Mouse (Mus musculus) urinary bladder, postnatal 10 days (tissue): ENCODE results near the gene Olfr875.
"Not testable (repeated sequence)": the region's sequence is repeated elsewhere in the genome, so short reads cannot be mapped to it uniquely, and the experiment has no call there.

Experiments used
- DNase-seq: peaks from one replicate; pipeline ENCODE4 v3.0.0; 2022; ENCODE audit warnings: low spot score

Gene Olfr875

DNA sequence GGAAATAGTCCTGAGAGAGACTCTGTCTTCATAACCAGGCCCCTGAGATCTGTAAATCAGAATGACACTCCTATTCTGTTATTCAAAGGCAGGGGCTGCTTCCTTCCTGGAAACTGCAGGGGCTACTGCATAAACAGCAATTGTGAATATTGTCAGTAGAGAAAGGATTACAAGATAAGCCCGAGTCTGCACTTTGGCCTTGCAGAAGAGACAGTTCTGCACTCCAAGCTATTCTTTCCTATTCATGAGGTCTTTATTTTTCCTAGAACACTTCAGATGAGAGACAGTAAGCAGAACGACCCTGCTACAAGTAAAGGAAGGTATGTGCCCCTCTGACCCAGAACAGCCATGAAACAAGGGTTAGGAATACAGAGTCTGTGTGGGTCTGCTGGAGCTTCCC is at the start of gene Olfr875:
Gene Olfr875 (plus strand): TSS at position 99 of the 400 bp plus-strand sequence.
- DNase-seq: no peak

DNA sequence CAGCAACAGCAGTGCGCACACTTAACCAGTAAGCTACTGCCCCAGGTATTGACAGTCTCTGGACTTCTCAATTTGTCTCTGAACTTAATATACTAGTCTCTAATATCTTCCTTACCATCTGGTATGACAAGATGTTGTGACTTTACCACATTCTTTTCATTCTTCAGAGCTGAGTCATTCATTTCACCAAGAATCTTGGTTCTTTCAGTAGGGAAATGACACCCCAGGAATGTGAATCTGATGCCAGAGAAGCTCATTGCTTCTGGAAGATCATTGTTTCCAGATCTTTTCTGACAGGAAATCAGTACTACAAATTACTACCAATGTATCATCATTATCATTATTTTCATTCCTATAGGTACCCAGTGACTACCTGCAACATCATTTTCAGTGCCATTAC is 37.3 kb upstream of the Olfr875 start:
- DNase-seq: no peak

DNA sequence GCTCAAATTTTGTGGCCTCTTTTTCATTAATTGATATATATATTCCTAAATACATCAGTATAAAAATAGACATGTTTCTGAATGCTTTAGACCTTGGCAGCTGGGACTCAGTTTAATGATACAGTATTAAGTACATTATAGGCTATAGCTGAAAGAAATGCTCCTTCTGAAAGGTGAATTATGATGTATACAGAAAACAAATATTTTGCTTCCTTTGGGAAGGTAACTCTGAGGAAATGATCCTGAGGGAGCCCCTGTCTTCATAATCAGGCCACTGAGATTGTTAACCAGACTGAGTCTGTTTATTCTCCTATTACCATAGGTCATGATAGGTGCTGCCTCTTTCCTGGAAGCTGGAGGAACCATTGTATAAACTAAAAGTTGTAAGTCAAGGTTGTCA is 26.9 kb upstream of the Olfr875 start, which contains the start of gene Olfr874:
Gene Olfr874 (plus strand): TSS at position 301 of the 400 bp plus-strand sequence.
- no peak for DNase-seq

DNA sequence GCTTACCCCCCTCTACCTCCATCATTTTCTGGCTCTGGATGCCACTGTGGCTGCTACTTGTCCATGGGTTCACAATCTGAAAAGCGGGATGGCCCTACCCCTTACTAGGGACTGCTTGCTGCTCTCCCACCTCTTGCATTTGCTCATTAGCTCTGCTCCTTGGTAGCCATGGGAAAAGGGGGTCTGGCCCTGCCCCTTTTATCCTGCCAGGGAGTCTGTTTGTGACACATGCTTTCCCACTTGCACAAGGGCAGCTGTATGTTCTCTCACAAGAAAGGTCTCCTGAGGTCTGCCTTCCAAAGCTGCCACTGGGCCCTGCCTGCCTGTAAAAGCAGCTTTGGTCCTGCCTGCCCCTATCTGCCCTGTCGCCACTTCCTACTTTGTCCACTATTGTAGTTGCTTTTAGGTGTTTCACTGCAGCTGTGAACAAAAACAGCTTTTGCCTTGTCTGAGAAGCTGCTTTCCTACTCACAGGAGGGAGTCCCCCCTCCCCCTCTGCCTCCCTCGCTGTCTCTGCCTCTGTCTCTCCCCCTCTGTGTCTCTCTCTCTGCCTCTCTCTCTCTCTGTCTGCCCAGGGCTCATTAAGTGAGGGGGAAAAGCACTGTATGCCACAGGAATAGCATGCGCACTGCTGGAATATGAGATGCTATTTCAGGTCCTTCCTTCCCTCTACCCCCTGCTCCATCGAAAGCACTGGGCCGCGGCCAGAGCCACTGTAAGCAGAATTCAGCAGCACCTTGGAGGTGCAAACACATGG is 21.2 kb upstream of the Olfr875 start:
- DNase-seq: no peak

DNA sequence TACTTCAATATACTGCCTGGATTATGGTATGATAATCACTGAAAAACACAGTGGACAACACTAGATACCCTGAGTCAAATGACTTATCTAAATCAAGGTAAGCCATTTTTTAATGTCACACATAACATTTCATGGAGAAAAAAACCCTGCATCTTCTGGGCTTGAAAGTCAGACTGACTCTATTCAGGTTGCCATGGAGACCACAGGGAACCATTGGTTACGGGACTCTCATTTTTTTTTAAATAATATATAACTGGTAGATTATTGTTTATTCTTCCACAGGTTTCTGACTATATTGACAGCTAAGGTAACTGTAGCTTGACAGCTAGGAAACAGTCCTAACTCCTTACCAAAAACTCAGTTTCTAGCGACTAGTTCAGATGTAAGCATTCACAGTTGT is 20.2 kb upstream of the Olfr875 start:
- no peak for DNase-seq

DNA sequence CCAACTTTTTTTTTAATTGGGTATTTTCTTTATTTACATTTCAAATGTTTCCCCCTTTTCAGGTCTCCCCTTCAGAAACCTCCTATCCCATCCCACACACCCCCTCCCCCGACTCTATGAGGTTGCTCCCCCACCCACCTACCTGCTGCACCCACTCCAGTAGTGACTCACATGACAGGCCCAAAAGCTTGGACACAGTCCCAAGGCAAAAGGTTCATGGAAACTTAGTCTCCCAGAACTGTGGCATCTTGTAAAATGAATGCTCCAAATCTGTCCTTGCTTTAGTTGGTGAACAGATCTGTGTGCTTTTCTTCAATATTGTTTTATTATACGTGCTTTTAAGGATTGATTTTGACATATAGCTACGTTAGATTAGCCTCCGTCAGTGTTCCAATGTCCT is 19.7 kb upstream of the Olfr875 start:
- no peak for DNase-seq

DNA sequence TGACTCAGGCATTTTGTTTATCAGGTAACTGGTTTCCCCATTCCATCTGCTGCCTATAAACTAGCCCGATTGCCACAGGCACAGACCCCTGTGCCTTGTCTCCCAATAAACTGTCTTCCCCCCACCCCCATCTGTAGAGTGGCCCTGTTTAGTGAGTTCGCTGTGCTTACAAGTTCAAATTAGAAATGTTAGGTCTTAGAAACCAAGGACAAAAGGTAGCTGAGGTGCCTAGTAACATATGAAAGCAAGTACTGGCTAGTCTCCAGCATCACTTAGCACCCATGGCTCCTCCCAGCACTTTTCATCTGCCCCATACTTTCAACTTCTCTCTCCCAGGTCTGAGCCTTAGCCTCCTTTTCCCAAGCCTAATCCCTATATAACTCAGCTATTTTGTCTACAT is 9.9 kb upstream of the Olfr875 start:
- DNase-seq: no peak

DNA sequence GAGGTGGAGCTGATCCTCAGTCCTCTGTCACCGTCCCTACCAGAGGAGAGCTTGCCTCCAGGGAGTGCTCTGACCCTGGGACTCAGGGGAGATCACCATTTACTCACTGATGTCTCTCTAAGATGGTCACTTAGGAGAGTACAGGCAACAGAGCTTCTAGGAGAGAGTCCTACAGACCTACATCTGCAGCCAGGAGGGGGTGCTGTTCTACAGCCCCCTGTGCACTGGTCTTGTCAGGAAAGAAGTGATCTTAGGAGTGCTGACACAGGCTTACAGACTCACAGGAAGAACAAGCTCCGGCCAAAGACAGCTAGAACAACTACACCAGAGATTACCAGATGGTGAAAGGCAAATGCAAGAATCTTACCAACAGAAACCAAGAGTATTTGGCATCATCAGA is 9.1 kb upstream of the Olfr875 start:
- no peak for DNase-seq

DNA sequence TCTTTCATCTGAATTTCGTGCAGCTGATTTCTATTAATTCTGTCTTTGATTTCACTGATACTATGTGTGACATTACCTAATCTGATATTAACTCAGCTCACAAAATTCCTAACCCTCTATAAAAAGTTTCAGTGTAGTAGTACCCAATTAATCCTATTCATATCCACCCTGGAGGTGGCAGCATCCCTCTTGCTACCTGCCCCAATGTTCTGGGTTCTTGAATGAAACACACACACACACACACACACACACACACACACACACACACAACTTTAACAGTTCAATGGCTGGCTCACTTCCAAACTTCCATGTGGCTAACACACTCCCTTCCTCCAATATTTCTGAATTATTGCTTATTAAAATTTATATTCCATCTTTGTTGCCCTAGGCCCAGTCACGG is 996 bp upstream of the Olfr875 start:
- no peak for DNase-seq

DNA sequence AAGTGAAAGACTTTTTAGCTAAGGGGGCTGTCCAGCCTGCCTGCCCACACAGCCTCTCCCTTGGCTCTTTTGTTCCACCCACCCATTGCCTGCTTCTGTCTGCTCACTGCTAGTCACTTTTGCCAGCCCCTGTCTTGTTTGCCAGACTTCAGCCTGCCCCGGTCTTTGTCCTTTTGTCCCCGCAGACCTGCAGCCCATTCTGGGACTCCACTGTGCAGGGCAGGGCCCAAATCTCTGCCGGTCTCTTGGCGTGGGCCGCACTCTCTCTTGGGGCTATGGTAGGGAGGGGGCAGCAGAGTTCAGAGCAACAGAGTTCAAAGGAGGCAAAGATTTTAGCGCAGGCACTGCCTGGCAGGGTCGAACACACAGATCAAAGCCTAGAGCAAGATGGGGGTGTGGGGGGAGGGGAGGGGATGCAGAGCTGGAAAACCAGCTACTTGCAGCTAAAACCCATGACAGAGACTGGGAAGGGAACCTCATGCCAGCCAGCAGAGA is 11.2 kb downstream of the Olfr875 start:
- no peak for DNase-seq

DNA sequence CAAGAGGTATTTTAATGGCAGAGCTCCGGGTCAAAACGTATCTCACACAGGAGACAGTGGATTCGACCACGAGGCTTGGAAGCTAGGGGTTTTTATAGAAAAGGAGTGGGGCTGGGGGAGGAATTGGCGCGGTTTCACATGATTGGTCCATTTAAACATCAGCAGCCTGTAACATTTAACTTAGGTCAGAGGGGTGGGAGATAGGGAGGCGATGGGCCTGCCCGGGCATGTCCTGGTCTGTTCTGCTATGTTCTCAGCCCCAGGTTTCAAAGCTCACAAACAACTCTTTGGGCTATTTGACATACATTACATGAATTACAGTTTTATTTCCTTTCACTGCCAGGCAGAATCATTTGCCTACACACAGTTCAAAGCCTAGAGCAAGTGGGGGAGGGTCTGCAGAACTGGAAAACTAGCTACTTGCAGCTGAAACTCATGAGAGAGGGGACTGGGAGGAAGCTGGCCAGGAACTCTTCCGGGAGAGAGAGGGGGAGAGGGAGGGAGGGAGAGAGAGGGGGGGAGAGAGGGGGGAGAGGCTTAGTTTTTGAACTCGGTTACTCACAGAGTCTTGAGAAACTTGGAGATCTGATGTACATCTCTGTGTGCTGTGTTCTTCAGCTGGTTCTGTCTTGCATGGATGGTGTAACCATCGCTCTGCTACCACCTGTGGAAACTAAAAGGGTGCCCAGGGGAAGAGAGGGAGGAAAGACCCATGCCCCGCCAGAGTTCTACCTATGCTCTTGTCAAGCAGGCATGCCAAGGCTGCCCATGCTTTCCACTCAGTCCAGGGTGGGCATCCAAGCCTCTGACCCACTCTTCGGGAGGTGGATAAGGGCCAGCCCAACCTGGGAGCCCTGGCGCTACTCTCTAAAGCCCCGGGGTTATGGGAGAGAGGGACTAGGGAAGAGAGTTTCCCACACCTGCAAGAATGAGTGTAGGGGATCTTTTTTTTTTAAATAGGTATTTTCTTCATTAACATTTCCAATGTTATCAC is 12.0 kb downstream of the Olfr875 start:
- DNase-seq: not testable (repeated sequence)

DNA sequence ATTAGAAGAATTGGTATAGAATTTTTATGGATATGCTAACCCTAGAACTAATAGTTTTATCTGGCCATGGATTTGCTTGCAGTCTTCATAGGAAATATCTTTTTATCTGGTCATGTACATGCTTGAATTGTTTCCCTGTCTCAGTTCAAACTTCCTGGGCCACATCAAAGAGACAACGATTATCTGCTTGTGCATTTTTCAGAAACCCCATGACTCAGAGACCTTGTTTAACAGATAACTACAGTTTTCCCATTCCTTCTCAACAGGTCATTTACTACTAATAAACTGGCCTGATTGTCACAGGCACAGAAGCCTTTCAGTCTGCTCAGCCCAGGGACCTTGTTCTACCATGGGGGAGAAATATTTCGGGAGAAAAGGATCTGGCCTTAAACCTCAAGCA is 14.8 kb downstream of the Olfr875 start:
- DNase-seq: no peak

DNA sequence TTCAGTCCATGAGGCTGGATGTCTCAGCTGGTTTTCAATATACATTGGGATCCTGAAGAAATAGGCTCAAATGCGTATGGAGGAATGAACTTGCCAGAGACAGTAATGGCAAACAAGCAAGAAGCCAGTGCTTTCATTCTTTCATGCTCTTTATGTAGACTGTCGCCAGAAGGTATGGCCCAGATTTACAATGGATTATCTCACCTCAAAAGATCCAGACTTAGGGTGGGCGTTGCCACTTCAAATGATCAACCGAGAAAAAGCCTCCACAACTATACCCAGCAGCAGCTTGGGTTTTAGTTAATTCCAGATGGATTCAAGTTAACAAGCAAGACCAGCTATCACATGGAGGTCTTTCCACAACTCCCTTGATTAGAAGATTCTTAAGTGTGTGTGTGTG is 30.4 kb downstream of the Olfr875 start:
- no peak for DNase-seq

DNA sequence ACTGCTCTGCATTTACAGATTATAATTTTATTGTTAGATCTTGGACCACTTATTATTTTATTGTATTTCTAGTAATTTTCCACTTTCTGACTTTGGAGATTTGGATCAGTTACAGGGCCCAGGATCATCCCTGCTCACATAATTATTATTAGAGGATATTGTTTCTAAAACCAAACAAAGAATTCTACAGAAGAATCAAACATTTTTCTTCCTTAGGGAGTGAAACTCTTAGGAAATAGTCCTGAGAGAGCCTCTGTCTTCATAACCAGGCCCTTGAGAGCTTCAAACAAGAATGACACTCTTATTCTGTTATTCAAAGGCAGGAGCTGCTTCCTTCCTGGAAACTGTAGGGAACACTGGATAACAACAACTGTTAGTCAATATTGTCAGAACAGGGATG is 31.1 kb downstream of the Olfr875 start, which contains the start of gene Olfr876:
Gene Olfr876 (plus strand): TSS at position 301 of the 400 bp plus-strand sequence.
- no peak for DNase-seq

DNA sequence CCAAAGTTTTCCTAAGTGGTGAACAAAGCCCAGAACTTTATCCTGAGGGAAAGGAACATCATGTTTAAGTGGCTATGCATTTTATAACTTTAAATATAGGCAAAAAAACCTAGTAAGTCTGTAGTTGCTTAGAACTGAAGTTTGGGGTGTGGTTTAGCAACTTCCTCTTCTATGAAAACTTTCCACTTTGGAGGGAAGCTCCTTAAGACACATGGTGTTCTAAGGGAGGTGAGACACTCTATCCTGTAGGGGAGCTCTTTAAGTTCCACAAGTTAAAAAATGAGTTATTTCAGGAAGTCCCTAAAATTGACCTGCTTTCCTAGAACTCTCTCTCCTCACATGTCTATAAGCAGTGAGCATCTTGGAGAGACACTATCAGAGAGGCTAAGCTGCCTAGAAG is 35.6 kb downstream of the Olfr875 start:
- no peak for DNase-seq

DNA sequence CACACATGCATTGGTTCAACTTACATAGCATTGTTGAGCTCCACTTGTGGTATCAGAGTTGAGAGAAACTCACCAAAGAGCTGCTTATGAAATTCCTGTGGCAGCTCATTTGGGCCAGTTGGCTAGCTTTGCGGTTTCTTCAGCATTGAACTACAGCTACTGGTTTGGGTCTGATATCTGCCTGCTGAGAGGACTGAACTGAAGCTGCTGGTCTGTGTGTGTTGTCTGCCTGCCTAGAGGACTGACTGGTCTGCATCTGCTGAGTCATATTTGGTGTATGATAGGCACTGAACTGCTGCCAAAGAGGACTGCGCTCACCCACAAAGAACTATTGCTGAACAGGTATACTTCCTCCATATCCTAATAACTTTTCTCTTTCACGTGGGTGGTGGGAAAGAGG is 36.8 kb downstream of the Olfr875 start:
- DNase-seq: no peak

DNA sequence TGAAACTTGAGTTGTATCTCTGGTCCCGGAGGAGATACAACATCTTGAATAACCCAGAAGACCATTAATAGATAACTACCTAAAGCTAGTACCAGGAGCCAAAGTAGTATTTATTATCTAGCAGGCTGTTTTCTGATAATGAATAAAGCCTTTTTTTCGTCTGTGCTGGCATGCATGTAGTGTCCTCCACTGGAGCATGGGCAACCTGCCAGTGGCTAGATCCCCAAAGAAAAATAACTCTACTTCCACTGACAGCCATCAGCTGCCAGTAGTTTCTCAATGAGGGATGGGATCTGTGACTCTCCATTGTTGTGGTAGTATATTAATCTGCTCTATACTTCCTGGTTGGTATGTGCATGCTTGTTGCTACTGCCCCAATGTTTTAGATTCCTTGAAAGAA is 37.3 kb downstream of the Olfr875 start:
- DNase-seq: no peak

DNA sequence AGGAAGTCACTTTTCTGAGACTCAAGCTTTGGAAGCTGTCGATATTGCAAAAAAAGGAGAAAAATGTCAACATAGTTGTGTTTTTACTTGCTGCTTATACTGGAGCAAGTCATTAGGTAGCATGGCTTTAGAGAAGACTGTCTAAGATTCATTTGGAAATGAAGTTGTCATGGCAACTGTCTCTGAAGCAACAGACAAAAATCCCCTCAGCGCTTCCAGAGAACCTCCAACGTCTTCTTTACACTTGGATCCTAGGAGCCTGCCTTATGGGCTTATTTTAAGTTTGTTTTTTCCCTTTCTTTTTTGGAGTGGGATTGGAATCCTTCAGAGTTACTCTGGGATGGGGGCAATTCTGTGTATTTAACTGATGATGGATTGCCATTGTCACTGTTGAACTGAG is 43.0 kb downstream of the Olfr875 start:
- no peak for DNase-seq
